Mouse (Mus musculus): Measurements from ENCODE around the gene Frem2.

Frem2 gene

GRCm38 (mm10) chr3:53555031-53555952 lies 101.9 kb downstream of the Frem2 start:
- no peak for DNase-seq (ENCODE audit: low spot score)

- DNase-seq (ENCODE audit: low spot score), result no peak
These were observed 104.5 kb downstream of the Frem2 start for GRCm38 (mm10) chr3:53552691-53553090.

- no peak for DNase-seq (ENCODE audit: low spot score)
These were observed 125.1 kb downstream of the Frem2 start for GRCm38 (mm10) chr3:53532091-53532490.

GRCm38 (mm10) chr3:53530305-53530704 lies 126.8 kb downstream of the Frem2 start:
- no peak for DNase-seq (ENCODE audit: low spot score)

GRCm38 (mm10) chr3:53525737-53526136 lies 131.4 kb downstream of the Frem2 start:
- DNase-seq (ENCODE audit: low spot score), result peak; percentile 92

GRCm38 (mm10) chr3:53522794-53523193 lies 134.4 kb downstream of the Frem2 start:
- no peak for DNase-seq (ENCODE audit: low spot score)

GRCm38 (mm10) chr3:53514221-53515065 lies 142.7 kb downstream of the Frem2 start:
- no peak for DNase-seq (ENCODE audit: low spot score)

- no peak for DNase-seq (ENCODE audit: low spot score)
These were observed 144.1 kb downstream of the Frem2 start for GRCm38 (mm10) chr3:53513096-53513495.

- no peak for DNase-seq (ENCODE audit: low spot score)
These were observed 154.7 kb downstream of the Frem2 start for GRCm38 (mm10) chr3:53502428-53502827.

GRCm38 (mm10) chr3:53498351-53498905 lies 158.7 kb downstream of the Frem2 start:
- no peak for DNase-seq (ENCODE audit: low spot score)

GRCm38 (mm10) chr3:53488353-53488752 lies 168.8 kb downstream of the Frem2 start, which contains the start of gene Stoml3:
Gene Stoml3 (plus strand): TSS chr3:53488653.
- no peak for DNase-seq (ENCODE audit: low spot score)

- peak; percentile 30 for DNase-seq (ENCODE audit: low spot score)
These were observed 170.1 kb downstream of the Frem2 start for GRCm38 (mm10) chr3:53486996-53487576.

- DNase-seq (ENCODE audit: low spot score), result no peak
These were observed 170.6 kb downstream of the Frem2 start for GRCm38 (mm10) chr3:53486561-53486960.

- DNase-seq (ENCODE audit: low spot score), result no peak
These were observed 173.6 kb downstream of the Frem2 start for GRCm38 (mm10) chr3:53483414-53484059.

GRCm38 (mm10) chr3:53478419-53479046 lies 178.6 kb downstream of the Frem2 start:
- no peak for DNase-seq (ENCODE audit: low spot score)

GRCm38 (mm10) chr3:53477468-53477867 lies 179.7 kb downstream of the Frem2 start:
- no peak for DNase-seq (ENCODE audit: low spot score)

GRCm38 (mm10) chr3:53475889-53476288 lies 181.3 kb downstream of the Frem2 start:
- peak; percentile 67 for DNase-seq (ENCODE audit: low spot score)

- no peak for DNase-seq (ENCODE audit: low spot score)
These were observed 183.0 kb downstream of the Frem2 start for GRCm38 (mm10) chr3:53474179-53474578.

GRCm38 (mm10) chr3:53472061-53472460 lies 185.1 kb downstream of the Frem2 start:
- no peak for DNase-seq (ENCODE audit: low spot score)

- DNase-seq (ENCODE audit: low spot score), result no peak
These were observed 187.5 kb downstream of the Frem2 start for GRCm38 (mm10) chr3:53469650-53470049.

- DNase-seq (ENCODE audit: low spot score), result no peak
These were observed 189.8 kb downstream of the Frem2 start for GRCm38 (mm10) chr3:53467356-53467755.

Measured in embryo, embryonic 10 days (tissue).